Mouse (Mus musculus): ENCODE data around the gene Pde4c. TPM values are rescaled to one million over a fixed set of nuclear protein-coding genes. Genes with fewer than 3 reads are reported as not detected.

Gene Pde4c
- polyA plus RNA-seq, 1 experiment = 5.1 TPM

- no peak for DNase-seq (ENCODE audit: extremely low spot score in 1 of 2, low spot score in 1 of 2)
These were observed 41.8 kb downstream of the Pde4c start for GRCm38 (mm10) chr8:70765329-70765728.

GRCm38 (mm10) chr8:70765838-70766570 is 42.5 kb downstream of the Pde4c start:
- DNase-seq (ENCODE audit: extremely low spot score in 1 of 2, low spot score in 1 of 2) = no peak

DNA sequence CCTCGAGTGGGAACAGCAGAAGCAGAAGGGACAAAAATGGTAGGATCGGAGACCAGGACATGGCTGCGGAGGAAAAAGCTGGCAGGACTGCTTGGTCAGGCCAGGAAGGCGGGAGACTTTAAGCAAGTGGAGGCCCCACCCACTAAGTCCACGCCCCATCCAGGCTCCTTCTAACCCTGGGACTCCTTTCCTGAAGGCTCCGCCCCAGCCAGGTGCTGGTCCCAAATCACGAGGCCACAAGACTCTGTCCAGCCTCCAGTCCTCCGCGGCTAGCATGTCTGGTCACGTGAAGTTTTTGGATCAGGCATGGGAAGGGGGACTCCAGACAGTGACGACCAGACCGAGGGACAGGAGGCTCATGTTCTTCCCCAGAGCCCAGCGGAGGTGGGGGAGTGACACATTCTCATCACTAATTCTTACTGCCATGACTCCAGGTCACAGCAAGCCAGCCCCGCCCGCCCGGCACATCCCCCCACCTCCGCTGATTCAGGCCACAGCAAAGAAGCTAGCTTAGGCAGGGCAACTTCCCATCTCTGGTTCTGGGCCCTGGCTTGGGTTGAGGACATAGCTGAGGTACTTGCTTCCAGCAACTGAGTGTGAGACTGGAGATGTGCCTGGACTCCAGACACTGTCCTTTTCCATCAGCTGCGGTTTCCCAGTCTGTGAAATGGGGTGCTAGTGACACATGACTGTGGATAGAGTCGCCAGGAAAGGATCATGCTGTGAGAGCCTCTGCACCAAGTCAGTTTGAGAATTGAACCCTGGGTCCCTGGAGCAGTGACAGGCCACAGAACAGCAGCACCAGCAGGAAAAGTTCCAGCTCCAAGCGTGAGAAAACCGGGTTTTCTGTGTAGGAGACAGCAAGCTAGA is 43.3 kb downstream of the Pde4c start:
- DNase-seq (ENCODE audit: extremely low spot score in 1 of 2, low spot score in 1 of 2) = no peak

DNA sequence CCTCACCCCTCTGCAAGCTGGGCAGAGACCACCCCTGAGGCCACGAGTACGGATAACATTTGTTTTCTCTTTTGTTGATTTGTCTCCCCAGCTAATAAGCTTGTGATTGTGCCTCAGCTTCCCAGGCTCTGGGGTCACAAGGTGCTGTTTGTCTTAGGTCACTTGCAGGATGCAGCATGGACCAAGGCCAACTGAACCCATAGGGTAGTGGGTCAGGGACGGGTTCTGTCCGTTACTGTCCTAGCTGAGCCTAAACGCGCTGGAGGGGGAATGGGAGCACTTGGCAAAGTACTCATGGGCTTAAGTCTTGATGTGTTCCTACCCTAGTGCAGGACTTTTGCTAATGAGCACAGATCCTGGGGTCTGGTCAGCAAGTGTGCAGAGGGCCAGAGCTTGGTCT is 44.0 kb downstream of the Pde4c start:
- DNase-seq (ENCODE audit: extremely low spot score in 1 of 2, low spot score in 1 of 2) = no peak

- DNase-seq (ENCODE audit: extremely low spot score in 1 of 2, low spot score in 1 of 2) = no peak
These were observed 44.8 kb downstream of the Pde4c start for GRCm38 (mm10) chr8:70768231-70768776.

DNA sequence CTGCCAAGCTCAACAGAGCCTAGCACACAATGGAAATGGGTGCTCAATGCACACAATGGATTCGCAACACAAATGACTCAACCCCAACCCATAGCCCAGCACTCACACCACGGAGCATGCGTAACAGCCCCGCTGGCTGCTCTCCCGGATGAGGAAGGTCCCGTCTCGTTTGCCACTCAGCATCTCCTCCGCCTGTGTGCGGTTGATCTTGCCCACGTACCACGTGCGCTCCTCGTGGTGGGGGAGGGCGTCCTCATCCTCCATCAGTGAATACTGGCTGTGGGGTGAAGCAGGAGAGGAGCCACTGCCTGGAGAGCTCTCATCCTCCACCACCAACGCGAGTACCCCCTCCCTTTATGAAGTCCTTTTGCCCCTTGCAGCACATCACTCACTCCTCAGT is 45.4 kb downstream of the Pde4c start:
- DNase-seq (ENCODE audit: extremely low spot score in 1 of 2, low spot score in 1 of 2) = no peak

- peak; percentile 93 to 99 for DNase-seq (ENCODE audit: extremely low spot score in 1 of 2, low spot score in 1 of 2)
These were observed 45.8 kb downstream of the Pde4c start for GRCm38 (mm10) chr8:70769359-70769758.

- no peak for DNase-seq (ENCODE audit: extremely low spot score in 1 of 2, low spot score in 1 of 2)
These were observed 46.3 kb downstream of the Pde4c start for GRCm38 (mm10) chr8:70769858-70770257.

GRCm38 (mm10) chr8:70770748-70771147 is 47.2 kb downstream of the Pde4c start:
- no peak for DNase-seq (ENCODE audit: extremely low spot score in 1 of 2, low spot score in 1 of 2)

- no peak for DNase-seq (ENCODE audit: extremely low spot score in 1 of 2, low spot score in 1 of 2)
These were observed 47.7 kb downstream of the Pde4c start for GRCm38 (mm10) chr8:70771217-70771616.

- no peak for DNase-seq (ENCODE audit: extremely low spot score in 1 of 2, low spot score in 1 of 2)
These were observed 48.6 kb downstream of the Pde4c start for GRCm38 (mm10) chr8:70772075-70772474.

- DNase-seq (ENCODE audit: extremely low spot score in 1 of 2, low spot score in 1 of 2) = no peak
These were observed 49.4 kb downstream of the Pde4c start for GRCm38 (mm10) chr8:70772890-70773289.

DNA sequence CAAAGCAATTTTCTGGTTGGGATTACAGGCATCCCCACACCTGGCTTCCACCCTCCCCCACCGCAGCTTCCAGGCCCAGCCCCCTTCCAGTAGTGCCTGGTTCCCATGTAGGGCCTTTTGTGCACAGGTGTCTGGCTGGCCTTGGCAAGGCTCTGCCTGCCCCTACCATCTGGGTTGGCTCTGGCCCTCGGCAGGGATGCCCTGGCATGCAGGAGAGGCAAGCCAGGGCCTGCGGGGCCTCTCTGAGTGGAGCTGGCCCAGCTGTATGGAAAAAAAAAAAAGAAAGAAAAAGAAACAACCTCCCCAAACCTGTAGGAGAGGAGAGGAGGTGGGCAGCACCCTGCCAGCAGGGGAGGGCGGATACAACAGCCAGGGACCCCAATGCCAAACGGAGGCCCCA is 49.9 kb downstream of the Pde4c start:
- DNase-seq (ENCODE audit: extremely low spot score in 1 of 2, low spot score in 1 of 2) = no peak

DNA sequence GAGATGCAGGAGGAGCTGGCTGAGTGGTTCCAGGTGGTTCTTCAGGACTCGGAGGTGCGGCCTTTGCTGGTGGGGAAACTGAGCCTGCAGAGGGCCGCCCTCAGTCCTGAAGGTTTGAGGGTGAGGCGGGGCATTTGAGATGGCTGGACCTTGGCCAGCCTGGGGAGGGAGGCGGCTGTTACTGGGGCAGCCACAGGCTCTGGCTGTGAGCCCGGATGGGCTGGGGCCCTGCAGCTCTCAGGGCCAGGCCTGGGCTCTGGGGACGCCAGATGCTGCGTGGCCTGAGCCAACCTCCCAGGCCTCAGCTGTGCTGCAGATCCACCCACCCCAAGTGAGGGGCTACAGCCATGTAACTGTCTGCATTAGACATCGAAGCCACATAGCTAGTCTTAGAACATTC is 50.3 kb downstream of the Pde4c start:
- DNase-seq (ENCODE audit: extremely low spot score in 1 of 2, low spot score in 1 of 2) = peak in 1 of 2 experiments; percentile 71

DNA sequence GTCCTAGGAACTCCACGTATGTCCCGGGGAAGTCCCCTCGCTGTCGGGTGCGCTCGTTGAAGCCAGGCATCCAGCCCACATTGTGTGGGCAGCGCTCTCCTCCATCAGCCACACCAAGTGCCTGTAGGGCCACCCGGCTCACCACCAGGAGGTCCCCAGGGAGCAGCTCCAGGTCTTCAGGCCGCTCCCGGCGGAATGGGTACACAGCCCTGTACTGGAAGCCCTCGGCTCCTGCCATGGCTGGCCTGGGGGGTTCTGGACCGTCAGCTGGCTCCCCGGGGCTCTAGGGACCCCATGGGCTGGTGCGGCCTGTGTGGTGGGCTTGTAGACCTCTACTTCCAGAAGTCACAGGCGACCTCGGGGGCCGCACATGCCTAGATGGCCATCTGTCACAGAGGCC is 51.2 kb downstream of the Pde4c start:
- no peak for DNase-seq (ENCODE audit: extremely low spot score in 1 of 2, low spot score in 1 of 2)

DNA sequence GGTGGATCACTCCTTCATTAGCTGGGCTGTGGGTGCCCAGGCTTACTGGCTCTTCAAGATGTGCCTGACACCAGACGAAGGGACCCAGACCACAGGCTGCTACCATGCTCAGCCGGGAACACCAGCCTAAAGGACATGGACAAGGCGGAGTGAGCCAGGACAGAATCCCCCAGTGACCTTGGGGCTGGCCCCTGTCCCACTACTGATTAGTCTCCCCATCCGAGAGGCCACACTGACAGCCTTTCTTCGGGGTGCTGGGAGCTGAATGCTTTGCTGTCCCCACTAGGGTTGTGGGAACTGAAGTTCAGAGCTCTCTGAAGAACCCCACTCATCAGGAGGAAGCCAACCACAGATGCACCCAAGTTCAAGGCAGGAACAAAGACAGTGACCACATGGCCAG is 51.7 kb downstream of the Pde4c start:
- DNase-seq (ENCODE audit: extremely low spot score in 1 of 2, low spot score in 1 of 2) = no peak

- DNase-seq (ENCODE audit: extremely low spot score in 1 of 2, low spot score in 1 of 2) = no peak
These were observed 52.5 kb downstream of the Pde4c start for GRCm38 (mm10) chr8:70775851-70776495.

DNA sequence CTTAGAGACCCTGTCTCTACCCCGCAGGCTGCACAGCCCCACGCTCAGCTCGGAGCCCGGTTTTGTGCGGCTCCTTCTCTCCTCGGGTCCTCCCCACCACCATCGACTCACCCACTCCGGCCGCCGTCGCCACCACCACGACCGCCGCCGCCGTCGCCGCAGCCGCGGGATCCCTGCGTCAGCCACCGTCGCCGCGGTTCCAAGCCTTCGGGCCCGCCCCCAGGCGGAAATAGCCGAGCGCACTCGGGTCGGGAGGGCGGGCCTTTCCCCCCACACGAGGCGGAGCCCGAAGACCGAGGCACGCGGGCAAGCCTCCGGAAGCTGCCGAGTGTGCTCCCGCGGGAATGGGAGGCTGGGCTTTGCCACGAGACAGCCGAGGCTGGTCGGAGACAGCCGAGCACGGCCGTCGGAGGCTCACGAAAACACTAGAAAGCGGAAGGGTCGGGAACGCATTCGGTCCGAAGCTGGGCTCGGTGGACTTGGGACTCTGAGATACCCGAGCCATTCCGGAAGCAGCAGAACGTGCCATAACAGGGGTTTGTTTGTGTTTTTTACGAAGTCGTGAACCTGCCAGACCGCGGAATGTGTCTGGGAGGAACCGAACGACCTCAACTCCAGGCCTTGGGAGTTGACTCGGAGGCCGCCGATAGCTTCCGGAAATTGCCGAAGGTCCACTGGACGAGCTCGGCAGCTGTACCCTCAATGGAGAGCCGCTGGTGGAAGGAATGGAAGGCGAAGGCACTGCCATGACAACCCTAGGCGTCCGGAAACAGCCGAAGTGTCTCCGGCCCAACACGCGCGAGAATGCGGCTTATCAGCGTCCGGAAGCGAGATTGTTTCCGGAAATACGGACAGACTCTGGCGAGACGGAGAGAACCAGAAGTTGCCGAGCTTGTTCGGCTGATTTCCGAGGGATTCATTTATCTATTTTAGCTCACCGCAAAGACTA is 53.2 kb downstream of the Pde4c start, which contains the start of gene Pik3r2:
Gene Pik3r2 (minus strand): TSS at position 218 of the 949 bp plus-strand sequence.
- DNase-seq (ENCODE audit: extremely low spot score in 1 of 2, low spot score in 1 of 2) = peak; percentile 97

GRCm38 (mm10) chr8:70780093-70780492 is 56.6 kb downstream of the Pde4c start:
- no peak for DNase-seq (ENCODE audit: extremely low spot score in 1 of 2, low spot score in 1 of 2)

All from frontal cortex, adult 2 months (tissue).